Mouse (Mus musculus) cerebellum, postnatal 10 days (tissue): ENCODE measurements around the gene Cmc1.
"Not testable (repeated sequence)": the region's sequence is repeated elsewhere in the genome, so short reads cannot be mapped to it uniquely, and the experiment has no call there.

Experiments used
- DNase-seq, 2 experiments: peaks; one replicate each; pipeline ENCODE4 v3.0.0; 2021; ENCODE audit warnings: mixed read lengths in 2 of 2

The Cmc1 gene

DNA sequence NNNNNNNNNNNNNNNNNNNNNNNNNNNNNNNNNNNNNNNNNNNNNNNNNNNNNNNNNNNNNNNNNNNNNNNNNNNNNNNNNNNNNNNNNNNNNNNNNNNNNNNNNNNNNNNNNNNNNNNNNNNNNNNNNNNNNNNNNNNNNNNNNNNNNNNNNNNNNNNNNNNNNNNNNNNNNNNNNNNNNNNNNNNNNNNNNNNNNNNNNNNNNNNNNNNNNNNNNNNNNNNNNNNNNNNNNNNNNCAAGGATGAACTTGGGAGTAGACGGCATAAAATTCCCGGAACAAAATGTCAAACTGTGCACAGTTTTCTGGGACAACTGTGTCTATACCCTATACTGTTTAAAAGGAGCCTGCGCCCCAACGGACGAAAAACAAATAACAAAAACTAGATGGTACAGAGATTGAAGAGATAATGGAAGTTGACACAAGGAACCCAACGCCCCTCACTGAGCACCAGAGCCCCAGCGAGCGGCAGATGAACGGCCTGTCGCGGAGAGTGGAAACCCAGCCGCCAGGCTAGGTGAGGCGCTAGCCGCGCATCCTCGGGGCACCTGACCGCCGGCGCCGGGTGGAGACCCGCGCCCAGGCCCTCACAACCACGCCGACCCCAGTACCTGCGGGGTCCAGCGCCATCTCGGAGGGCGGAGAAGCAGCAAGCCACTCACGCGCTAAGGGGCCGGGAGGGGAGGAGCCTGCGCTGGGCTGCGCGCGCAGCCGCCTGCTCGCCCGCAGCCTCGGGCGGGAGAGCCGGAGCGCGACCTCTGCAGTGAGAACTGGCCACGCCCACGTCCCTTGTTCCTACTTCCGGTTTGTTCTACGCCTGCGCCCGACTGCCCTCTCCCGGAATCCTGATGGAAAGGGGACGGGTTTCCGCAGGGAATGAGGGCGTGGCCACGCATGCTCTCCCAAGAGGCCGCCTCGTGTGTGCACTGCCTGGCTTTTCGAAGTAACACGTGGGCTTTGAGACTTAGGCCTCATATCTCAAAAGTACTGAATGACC lies at the start of gene Cmc1:
TSS of gene Cmc1 (minus strand) at position 771 of the 996 bp plus-strand sequence.
- peak; percentile 98 to 99 for DNase-seq

DNA sequence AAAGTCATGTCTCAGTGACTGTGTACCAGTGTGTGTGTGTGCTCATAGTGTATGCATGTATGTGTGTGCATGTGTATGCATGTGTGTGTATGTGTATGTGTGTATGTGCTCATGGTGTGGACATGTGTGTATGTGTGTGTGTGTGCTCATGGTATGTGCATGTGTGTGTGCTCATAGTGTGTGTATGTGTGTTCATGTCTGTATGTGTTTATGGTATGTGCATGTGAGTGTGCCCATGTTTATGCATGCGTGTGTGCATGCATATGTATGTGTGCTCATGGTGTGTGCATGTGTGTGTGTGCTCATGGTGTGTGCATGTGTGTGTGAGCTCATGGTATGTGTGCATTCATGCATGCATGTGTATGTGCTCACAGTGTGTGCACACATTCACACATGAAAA lies 48.6 kb upstream of the Cmc1 start:
- no peak for DNase-seq

DNA sequence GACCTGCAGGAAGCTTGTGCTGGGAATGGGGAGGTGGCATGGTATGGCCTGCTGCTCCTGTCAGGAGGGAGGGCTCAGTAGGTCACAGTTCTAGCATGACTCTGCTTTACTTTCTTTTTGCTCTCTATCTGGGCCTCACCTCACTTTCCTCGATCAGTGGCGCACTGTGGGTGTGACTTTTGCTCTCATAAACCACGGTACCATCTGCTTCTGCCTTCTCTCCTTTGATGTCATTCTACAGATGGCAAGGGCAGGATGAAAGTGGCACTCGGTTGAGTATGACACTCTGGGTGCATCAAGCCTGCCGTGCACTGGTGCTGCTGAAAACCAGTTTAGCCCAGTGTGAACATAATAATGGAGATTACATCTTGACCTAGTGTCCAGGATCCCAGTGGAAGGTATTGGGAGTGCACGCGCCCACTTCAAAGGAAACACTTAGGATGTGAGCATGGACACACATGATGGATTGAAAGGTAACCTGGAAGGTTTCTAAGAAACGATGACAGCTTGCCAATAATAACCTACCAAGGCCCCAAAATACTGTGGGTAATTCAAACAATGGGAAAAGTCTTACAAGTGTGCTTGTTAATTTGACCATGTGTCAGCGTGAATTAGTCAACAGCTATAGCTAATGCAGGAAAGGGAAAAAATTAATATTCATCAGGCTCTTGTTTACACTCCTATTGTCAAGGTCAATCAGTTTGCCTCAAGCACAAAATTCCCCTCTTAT lies 46.8 kb upstream of the Cmc1 start:
- DNase-seq = no peak

DNA sequence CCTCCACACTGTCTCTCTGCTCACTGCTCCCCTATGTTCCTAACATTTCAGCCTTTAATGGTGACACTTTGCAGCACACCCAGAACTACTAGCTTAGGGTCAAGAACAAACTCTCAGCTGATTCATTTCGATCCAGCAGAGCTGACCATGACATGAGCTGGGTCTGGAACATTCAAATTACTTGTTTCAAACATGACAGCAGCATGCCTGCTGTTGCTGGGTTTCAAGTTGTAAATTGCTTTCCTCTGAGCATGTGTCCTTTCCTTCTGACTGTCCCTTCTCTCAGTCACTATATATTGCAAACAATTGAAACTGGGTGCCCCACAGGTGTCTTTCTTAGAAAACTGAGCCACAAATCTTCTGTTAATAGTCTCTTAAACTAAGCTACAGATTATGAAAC lies 43.3 kb upstream of the Cmc1 start:
- DNase-seq = no peak

DNA sequence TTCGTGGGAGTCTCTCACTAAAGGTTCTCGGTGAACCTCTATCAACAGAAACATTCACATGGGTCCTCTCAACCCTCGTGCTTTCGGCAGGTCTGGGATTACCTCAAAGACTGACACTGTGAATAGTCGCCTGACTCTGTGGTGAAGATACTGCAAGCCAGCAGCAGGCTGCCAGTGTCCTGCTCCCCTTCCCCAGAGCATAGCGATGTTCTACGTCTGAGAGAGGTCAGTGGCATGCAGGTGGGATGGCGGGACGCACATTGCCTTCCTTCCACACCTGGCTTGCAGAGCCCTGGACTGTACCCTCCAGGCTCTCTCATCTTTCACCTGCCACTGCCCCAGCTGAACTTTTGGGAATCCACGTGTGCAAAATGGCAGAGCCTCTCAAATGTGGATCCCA lies 41.3 kb upstream of the Cmc1 start:
- DNase-seq = no peak

DNA sequence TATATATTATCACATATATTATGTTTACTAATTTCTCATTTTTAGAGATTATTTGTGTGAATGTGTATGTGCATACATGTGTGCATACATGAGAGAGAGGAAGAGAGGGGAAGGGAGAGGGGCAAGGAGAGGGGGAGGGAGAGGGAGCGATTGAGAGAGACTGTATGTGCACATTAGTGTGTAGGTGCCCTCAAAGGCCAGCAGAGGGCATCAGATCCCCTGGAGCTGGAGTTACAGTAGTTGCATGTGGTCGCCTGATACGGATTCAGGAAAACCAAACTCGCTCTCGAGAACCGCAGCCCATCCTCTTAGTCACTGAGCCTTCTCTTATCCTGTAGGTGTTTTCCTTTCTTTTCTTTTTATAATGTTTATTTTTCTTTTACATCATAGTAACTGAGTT lies 38.4 kb upstream of the Cmc1 start:
- peak; percentile 21 to 23 for DNase-seq

DNA sequence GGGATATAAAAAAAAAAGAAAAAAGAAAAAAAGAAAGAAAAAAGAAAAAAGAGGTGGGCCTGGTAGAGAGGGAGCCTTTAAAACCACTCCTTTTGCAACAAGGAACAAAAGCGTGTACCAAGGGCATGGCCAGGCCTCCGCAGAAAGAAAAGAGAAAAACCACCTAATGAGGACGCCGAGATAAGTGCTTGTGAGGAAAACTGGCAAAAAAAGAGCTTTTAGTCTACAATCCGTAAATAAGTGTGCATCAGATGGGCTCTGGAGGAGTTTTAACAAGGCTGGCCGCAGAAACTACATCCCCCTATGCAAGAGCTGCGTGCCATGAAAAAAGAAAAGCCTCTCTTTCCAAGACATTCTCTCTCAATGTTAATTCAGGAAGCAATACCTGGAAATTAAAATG lies 37.4 kb upstream of the Cmc1 start:
- no peak for DNase-seq

DNA sequence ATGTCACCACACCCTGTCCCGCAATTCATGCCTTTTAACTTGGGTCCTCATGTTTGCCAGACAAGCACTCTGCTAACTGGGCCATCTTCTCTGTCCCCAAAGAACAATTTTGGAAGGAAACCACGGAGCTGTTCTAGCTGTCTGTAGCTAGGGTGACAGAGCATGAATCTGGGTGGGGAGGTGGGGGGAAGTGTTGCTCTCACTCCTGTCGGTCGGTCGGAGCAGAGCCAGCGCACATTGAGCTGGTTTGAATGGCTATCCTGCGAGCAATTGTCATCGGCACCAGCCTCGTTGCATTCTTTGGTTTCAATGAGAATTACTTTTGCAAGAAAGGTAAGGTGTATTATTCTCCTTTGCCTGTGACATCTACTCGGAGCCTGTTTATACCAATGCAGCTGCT lies 36.8 kb upstream of the Cmc1 start:
- DNase-seq = no peak

DNA sequence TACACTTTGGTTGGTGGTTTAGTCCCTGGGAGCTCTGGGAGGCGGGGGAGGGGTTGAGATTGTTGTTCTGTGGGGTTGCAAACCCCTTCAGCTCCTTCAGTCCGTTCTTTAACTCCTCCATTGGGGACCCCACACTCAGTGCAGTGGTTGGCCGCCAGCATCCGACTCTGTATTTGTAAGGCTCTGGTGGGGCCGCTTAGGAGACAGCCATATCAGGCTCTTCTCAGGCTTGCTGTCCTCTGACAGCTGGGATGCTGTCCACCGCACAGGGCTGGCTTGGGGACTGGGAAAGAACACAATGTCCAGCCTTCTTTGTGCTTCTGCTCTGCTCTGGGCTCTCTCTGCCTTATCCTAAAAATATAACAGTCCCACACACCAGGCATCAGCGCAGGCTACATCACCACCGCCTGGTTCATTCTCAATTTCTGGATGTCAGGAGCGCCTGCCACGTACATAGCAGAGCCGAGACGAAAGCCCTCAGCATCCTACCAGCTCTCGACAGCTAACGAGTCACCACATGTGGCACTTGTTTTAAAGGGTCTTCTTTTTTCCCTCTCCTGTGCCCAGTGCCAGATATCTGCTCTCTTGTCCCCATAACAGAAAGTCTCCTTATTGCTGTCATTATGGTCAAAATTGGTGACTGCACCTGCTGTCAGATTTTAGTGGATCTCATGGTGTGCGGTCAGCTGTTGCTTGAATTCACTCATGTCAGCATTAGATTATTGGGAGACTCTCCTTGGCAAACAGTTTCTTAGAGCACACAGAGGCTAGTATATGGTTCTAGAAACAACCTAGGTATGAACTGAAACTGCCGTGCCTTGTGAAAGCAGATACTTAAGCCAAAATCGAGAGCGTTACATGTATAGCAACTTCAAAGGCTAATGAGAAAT lies 29.4 kb upstream of the Cmc1 start:
- peak; percentile 60 to 66 for DNase-seq

DNA sequence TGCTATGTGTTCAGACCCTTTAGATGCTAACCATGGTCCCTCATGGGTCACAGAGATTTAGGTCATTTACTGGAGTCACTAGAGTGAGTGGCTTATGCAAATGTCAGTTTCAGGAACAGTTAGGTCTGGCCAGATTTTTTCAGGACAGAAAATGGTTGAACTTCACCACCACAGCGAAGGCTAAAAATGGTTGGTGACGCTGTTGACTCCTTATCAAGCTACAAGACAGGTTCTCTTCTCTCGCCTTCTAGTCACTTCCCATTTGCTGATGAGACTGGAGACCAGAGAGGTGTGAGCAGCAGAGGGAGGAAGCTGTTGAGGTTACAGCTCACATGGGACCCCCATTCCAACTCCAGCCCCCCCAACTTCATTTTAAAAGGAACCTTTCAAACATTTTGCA lies 26.7 kb upstream of the Cmc1 start:
- DNase-seq = no peak

DNA sequence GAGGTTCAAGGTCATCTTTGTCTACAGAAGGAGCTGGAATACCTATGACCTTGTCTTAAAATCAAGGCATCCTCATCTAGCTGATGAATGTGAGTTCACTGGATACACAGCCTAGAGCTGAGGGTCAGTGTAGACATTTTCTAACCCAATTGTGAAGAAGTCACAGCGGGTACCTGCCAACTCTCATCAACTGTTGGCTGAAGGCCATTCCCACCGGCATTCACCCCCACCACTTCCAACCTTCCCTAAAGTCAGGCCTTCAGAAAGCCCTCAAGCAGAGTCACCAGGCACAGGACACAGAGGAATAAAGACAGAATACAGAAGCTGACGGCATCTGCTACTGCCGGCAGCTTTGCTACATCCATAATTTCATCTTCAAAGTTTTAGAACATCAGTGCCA lies 25.4 kb upstream of the Cmc1 start:
- DNase-seq = peak; percentile 43 to 55

DNA sequence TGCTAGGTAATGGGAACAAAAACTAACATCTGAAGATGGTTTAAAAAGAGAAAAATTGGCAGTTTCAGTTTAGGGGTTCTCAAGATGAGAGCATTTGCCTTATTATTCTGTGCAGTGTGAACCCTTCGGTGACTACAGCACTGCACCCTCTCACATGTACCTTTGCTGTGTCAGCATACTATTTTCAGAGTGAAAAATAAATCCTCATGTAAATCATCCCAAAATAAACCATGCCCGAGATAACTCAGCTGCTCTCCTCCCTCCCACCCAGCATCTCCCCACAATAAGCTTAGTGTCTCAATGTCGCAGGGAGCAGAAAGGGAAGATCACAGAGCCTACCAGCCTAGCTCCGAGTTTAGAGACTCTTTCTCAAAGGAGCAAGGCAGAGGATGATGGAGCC lies 23.1 kb upstream of the Cmc1 start:
- no peak for DNase-seq

DNA sequence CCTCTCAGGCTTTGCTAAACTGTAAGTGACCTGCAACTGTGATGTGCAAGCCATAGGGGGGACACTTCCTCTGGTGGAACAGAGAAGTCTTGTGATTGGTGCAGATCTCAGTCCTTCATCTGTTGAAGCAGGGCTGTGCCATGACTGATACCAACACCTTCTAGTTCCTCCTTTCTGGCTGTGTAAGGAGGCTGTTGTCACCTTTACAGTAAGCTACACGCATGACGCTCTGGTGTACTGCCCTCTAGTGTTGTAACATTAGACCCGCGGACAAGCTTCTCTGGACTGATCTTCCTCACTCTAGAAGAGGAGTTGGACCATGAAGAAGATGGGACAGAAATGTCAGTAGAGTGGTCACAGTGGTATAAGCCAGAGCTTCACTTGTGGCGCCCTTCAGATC lies 18.6 kb upstream of the Cmc1 start:
- peak; percentile 36 to 53 for DNase-seq

DNA sequence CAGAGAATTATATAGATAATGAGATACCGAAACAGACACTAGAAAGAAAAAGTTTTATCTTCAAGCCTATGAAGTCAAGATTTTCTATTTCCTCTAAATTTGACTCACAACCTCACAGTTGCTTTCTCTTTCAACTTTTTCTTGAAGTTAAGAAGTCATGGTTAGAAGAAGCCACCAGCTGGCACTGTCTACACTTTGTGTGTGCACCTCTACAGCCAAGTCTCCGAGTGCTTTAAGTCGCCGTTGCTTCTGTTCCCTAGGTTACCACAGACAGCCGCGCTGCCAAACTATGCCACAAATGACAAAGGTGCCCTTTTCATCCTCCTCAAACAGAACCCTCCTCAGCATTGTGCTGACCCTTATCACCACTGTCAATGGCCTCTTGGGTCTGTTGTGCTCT lies 17.6 kb upstream of the Cmc1 start:
- no peak for DNase-seq

DNA sequence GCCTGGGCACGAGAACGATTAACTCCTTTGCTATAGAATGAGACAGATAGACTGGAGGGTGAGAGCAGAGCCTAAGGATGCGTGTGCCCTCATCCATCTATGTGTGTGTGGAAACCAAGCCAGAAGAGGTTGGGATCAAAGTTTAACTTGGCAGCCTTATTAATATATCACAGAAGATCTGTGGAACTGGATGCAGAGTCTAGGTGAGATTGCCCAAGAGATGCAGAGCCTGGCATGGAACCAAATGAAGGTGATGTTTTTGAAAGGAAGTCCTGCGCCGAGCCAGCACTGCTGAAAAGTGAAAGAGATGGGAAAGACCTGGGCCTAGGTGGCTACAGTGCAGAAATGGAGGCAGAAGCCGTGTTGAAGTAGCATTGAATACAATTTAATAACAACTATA lies 11.6 kb upstream of the Cmc1 start:
- no peak for DNase-seq

DNA sequence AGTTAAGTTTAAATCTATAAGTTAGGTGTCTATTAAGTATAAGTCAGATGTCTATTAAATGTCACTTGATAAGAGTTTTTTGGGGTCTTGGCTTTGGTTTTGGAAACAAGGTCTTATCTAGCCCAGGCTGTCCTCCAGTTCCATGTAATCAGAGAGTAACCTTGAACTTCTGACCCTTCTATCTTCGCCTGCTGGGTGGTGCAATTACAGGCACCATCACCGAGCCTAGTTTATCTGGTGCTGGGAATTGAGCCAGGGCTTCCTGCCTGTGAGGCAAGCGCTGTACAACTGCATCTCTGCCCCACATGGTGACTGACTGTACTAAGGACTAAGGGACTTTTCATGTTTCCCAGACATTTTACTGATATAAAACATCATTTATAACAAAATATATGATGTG lies 10.0 kb upstream of the Cmc1 start:
- DNase-seq = peak in 1 of 2 experiments; percentile 35

DNA sequence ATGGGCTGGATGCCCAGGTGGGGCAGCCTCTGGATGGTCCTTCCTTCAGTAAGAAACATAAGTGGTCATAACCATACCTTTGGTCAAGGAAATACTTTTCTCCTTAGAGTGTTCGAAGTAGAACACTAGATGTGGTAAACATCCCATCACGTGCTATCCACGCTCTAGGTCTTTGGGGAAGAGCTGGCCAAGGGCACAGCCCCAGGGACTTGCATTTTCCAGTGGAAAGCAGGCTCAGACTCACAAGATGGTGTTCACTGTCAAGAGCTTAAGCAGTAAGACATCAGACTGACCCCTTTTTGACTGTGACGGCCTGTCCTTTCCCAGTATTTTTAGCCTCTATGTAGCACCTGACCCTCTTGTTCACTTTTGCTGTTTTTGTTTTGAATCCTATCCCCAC lies 8.2 kb upstream of the Cmc1 start:
- DNase-seq = no peak

DNA sequence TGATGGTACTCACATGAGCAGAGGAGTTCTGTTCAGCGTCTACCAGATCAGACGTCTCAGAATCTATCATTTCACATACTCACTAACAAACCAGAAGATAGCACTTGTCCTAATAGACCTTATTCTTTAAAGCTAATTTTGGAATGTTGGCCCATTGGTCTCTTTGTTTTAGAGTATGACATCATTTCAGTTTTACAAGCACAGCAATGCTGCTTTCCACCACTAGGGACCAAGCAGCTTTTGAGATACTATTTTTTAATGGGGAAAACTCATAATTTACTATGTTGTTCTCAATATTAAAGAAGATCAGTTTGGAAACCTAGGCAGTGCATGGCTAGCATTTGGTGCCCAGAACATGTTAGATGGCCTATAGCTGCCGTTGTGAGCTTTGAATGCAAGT lies 7.3 kb upstream of the Cmc1 start:
- no peak for DNase-seq

DNA sequence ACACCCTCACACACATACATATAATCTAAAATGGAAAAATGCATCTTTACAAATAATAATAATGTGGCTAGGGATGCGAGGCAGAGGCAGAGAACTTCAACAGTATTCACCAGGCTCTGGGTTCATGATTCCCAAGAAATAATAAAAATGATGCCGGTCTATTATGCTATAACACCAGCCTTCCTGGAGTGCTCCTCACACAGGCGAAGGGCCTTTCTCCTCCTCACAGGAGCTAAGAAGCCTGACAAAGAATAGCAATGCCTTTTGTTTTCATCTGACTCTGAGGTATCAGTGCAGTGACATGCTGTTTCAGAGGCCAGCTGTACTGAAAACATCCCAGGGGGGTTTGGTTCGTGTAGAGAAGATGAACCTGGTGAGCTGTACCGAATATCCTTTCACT lies 4.7 kb upstream of the Cmc1 start:
- no peak for DNase-seq

DNA sequence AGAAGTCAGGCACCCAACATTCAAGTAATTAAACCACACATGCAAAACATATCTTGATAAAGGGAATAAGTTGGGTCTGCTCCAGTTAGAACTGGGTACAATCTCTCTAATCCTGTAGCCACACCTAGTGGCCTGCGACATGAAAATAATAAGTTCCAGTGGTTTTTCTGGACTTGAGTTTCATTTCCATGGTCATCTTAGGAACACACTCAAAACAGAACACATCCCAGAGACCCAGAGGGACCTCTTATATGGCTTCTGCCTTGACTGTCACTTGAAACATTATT lies 1.2 kb upstream of the Cmc1 start:
- no peak for DNase-seq

DNA sequence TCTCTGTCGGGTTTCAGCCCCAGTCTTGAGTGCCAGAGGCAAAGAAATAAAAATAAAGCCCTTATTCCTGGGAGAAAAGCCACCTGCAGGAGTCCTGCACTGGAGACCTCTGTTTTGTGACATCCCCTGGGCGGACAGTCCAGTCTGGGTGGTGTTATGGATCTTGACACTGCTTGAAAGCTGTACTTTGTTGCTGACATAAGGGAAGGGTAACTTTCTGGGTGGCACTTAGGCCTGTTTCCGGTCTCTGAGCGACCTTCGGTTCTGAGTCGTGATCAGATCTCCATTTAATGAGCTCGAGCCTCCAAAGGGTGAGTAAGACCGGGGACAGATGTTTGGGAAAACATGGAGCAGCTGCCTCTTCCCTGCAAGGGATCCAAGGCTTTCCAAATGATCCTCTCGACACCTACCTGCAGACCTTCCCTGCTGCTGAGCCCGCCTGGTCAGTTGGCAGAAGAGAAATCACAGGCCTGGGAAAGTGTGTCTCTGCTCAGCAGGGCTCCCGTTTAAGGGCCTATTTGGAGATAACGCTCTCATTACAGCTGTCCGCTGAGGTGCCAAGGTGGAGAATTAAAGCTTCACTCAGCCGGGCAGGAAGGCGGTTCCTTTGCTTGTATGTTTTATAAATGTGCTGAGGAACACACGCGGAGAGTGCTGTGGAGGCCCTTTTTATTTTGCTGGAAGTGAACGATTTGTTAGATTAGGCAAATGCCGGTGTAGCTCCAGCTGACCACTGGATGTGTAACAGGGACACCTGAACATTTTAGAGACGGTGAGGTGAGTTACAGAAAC lies 648 bp upstream of the Cmc1 start:
- DNase-seq = peak; percentile 34 to 49

DNA sequence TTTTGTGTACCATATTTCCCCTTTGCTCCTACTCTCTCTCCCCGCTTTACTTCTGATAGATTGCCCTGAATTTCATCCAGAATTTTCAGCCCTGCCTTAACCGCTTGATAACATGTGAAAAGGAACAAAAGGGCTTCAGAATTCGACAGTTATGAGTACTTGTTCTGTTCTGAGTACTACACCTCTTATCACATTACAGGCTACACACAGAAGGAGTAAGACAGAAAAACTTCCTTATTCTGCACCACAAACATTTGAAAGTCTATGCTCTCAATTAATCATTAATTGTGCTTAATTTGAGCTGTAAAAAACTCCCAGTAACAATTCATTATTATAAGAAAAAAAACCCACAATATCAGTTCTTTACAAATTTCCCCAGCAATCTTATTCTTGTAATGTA lies 9.6 kb downstream of the Cmc1 start:
- DNase-seq = not testable (repeated sequence)

DNA sequence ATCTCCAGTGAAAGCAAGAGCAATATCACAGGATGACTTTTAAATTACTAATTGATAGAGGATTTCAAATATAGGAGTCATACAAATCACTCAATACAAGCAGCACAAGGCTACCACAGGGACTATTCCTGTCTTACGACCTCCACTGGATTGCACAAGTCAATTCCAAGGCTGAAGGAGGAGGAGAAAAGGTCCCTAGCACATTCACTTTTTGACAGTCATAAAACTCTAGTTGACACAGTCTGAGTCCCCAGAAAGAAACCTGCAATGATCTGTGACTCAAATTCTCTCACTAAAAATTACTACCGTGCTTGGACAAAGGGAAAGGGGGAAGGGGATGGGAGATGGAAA lies 39.6 kb downstream of the Cmc1 start:
- DNase-seq = no peak
